Mouse (Mus musculus): Measurements from ENCODE around the gene Sarnp. TPM values are rescaled to one million over a fixed set of nuclear protein-coding genes. Genes with fewer than 3 reads are reported as not detected.

The Sarnp gene
- polyA plus RNA-seq, 1 experiment from 2014 or later: 279 TPM

DNA sequence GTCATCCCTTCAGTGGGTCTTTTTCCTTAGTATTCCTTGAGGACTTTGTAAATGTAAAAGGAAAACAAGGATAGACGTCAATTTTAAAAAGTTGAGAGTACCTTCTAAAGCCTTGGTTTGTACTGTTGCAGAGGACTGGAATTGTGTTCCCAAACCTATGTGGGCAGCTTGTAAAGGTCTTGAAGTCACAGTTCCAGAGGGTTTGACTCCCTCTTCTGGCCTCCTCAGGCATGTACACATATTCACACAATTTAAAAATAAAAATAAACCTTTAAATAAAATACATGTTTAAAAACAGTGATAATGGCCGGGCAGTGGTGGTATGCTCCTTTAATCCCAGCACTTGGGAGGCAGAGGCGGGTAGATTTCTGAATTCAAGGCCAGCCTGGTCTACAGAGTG lies 48.9 kb downstream of the Sarnp start:
- H3K36me3 ChIP-seq (ENCODE audit: control insufficient read depth, insufficient read depth, low read length): peaks cover 6% of the 10 kb centered on the region; the same call in 1 of the 2 replicates

DNA sequence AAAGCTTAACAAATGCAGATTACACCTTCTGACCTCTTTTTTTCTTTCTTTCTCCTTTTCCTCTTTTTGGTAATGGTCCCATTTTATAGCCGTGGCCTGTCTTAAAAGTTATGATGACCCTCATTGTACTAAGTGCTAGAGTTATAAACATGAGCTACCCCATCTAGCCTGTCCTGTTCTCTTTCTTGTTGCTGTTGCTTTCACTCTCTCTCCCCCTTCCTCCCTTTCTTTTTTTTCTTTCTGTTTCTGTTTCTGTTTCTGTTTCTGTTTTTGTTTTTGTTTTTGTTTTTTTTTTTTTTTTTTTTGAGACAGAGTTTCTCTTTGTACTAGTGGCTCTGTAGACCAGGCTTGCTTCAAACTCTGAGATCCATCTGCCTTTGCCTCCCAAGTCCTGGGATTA lies 49.4 kb downstream of the Sarnp start:
- Histone ChIP-seq H3K4me3 (ENCODE audit: low read depth, low read length) (no peak overlapping the region), H3K27ac (ENCODE audit: low read depth, low read length) (no peak overlapping the region), H3K9me3 (ENCODE audit: control insufficient read depth, low read length) (no peaks in the 10 kb centered on the region), H3K4me2 (no peak overlapping the region), H3K27me3 (ENCODE audit: control insufficient read depth, insufficient read depth, low read length) (no peaks in the 10 kb centered on the region), H3K4me1 (ENCODE audit: control insufficient read depth, insufficient read depth, low read length) (no peaks in the 10 kb centered on the region), H3K9ac (ENCODE audit: low read length) (no peak overlapping the region), H3K36me3 (ENCODE audit: control insufficient read depth, insufficient read depth, low read length) (peaks cover 6% of the 10 kb centered on the region; the same call in 1 of the 2 replicates)
- WGBS: 91% methylated on average over 1 of the region's 1 CpGs
- DNase-seq (ENCODE audit: low spot score, missing footprints) (no peak), ATAC-seq (ENCODE audit: low FRiP score) (no peak)

More for the DNA sequence above, 48.9 kb downstream of the Sarnp start:
- Histone ChIP-seq H3K4me3 (ENCODE audit: low read depth, low read length) (no peak overlapping the region), H3K9me3 (ENCODE audit: control insufficient read depth, low read length) (no peaks in the 10 kb centered on the region), H3K4me2 (no peak overlapping the region), H3K9ac (ENCODE audit: low read length) (no peak overlapping the region), H3K27me3 (ENCODE audit: control insufficient read depth, insufficient read depth, low read length) (no peaks in the 10 kb centered on the region), H3K27ac (ENCODE audit: low read depth, low read length) (no peak overlapping the region), H3K4me1 (ENCODE audit: control insufficient read depth, insufficient read depth, low read length) (no peaks in the 10 kb centered on the region)
- 90% methylated on average over 3 of the region's 3 CpGs for WGBS
- no peak for ATAC-seq (ENCODE audit: low FRiP score)
- DNase-seq (ENCODE audit: low spot score, missing footprints): no peak

DNA sequence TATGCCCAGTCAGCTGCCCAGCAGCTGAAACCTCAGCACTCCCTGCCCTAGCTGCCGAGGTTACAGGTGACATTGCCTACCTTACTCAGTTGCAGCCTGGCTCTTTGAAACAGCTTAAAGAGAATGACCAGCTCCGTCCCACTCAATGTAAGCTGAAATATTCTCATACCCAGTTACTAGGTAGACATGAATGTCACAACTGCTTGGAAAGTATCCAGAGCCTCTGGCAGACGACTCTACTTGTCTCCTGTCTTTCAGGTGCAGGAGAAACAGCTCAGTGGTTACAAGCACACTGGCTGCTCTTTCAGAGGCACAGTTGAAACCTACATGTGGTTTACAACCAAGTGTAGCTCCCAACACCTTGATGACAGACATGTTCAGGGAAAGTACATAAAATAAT lies 53.2 kb downstream of the Sarnp start:
- no peak overlapping the region for H3K4me3 ChIP-seq (ENCODE audit: low read depth, low read length)
- no peak for ATAC-seq (ENCODE audit: low FRiP score)
- no peak overlapping the region for H3K27ac ChIP-seq (ENCODE audit: low read depth, low read length)
- peaks cover 16% of the 10 kb centered on the region for H3K36me3 ChIP-seq (ENCODE audit: control insufficient read depth, insufficient read depth, low read length)
- 89% methylated on average over 3 of the region's 3 CpGs for WGBS
- H3K4me1 ChIP-seq (ENCODE audit: control insufficient read depth, insufficient read depth, low read length): no peaks in the 10 kb centered on the region
- H3K4me2 ChIP-seq: no peak overlapping the region
- no peaks in the 10 kb centered on the region for H3K27me3 ChIP-seq (ENCODE audit: control insufficient read depth, insufficient read depth, low read length)
- H3K9me3 ChIP-seq (ENCODE audit: control insufficient read depth, low read length): no peaks in the 10 kb centered on the region
- no peak overlapping the region for H3K9ac ChIP-seq (ENCODE audit: low read length)
- no peak for DNase-seq (ENCODE audit: low spot score, missing footprints)

DNA sequence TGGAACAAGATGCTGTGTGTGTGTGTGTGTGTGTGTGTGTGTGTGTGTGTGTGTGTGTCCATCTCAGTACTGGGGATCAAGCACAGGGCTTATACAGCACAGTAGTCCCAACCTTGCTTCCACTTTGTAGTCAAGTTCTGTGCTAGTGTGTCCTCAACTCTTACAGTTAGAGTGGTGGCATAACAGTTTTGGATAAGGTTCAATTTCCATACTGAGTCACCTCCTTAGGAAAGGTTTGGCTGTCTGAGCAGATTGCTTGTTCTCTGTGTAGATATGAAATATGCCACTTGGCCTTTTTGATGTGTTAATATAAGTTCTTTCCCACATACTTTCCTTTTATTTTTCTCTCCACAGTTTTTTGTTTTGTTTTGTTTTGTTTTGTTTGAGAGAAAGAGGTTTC lies 61.2 kb downstream of the Sarnp start:
- H3K27ac ChIP-seq (ENCODE audit: low read depth, low read length): no peak overlapping the region
- H3K9ac ChIP-seq (ENCODE audit: low read length): no peak overlapping the region
- no peak overlapping the region for H3K4me3 ChIP-seq (ENCODE audit: low read depth, low read length)
- H3K9me3 ChIP-seq (ENCODE audit: control insufficient read depth, low read length): no peaks in the 10 kb centered on the region
- ATAC-seq (ENCODE audit: low FRiP score): no peak
- no peaks in the 10 kb centered on the region for H3K4me1 ChIP-seq (ENCODE audit: control insufficient read depth, insufficient read depth, low read length)
- H3K4me2 ChIP-seq: no peak overlapping the region
- peak; percentile 78 for DNase-seq (ENCODE audit: low spot score, missing footprints)
- no peaks in the 10 kb centered on the region for H3K27me3 ChIP-seq (ENCODE audit: control insufficient read depth, insufficient read depth, low read length)
- peaks cover 4% of the 10 kb centered on the region; the same call in 1 of the 2 replicates for H3K36me3 ChIP-seq (ENCODE audit: control insufficient read depth, insufficient read depth, low read length)

GRCm38 (mm10) chr10:128878811-128879210 lies 61.7 kb downstream of the Sarnp start:
- no peak for ATAC-seq (ENCODE audit: low FRiP score)
- Histone ChIP-seq H3K4me3 (ENCODE audit: low read depth, low read length) (no peak overlapping the region), H3K9me3 (ENCODE audit: control insufficient read depth, low read length) (no peaks in the 10 kb centered on the region), H3K4me2 (no peak overlapping the region), H3K4me1 (ENCODE audit: control insufficient read depth, insufficient read depth, low read length) (no peaks in the 10 kb centered on the region), H3K27me3 (ENCODE audit: control insufficient read depth, insufficient read depth, low read length) (no peaks in the 10 kb centered on the region), H3K36me3 (ENCODE audit: control insufficient read depth, insufficient read depth, low read length) (no peaks in the 10 kb centered on the region), H3K27ac (ENCODE audit: low read depth, low read length) (no peak overlapping the region), H3K9ac (ENCODE audit: low read length) (no peak overlapping the region)
- WGBS: 87% methylated on average over 2 of the region's 2 CpGs
- no peak for DNase-seq (ENCODE audit: low spot score, missing footprints)

GRCm38 (mm10) chr10:128882067-128882466 lies 64.9 kb downstream of the Sarnp start:
- Histone ChIP-seq H3K4me1 (ENCODE audit: control insufficient read depth, insufficient read depth, low read length) (no peaks in the 10 kb centered on the region), H3K9me3 (ENCODE audit: control insufficient read depth, low read length) (no peaks in the 10 kb centered on the region), H3K4me2 (no peak overlapping the region), H3K36me3 (ENCODE audit: control insufficient read depth, insufficient read depth, low read length) (peaks cover 3% of the 10 kb centered on the region), H3K27me3 (ENCODE audit: control insufficient read depth, insufficient read depth, low read length) (no peaks in the 10 kb centered on the region), H3K27ac (ENCODE audit: low read depth, low read length) (no peak overlapping the region), H3K4me3 (ENCODE audit: low read depth, low read length) (no peak overlapping the region), H3K9ac (ENCODE audit: low read length) (no peak overlapping the region)
- WGBS: 78% methylated on average over 5 of the region's 5 CpGs
- DNase-seq (ENCODE audit: low spot score, missing footprints) (no peak), ATAC-seq (ENCODE audit: low FRiP score) (no peak)

GRCm38 (mm10) chr10:128888941-128889827 lies 72.1 kb downstream of the Sarnp start:
- DNase-seq (ENCODE audit: low spot score, missing footprints) (peak; percentile 95), ATAC-seq (ENCODE audit: low FRiP score) (peak; percentile 67)
- Histone ChIP-seq H3K4me3 (ENCODE audit: low read depth, low read length) (peak overlapping the region; percentile 77), H3K9ac (ENCODE audit: low read length) (peak overlapping the region; percentile 54), H3K36me3 (ENCODE audit: control insufficient read depth, insufficient read depth, low read length) (peaks cover 7% of the 10 kb centered on the region), H3K27me3 (ENCODE audit: control insufficient read depth, insufficient read depth, low read length) (no peaks in the 10 kb centered on the region), H3K9me3 (ENCODE audit: control insufficient read depth, low read length) (no peaks in the 10 kb centered on the region), H3K4me1 (ENCODE audit: control insufficient read depth, insufficient read depth, low read length) (peaks cover 28% of the 10 kb centered on the region), H3K4me2 (peak overlapping the region; percentile 65), H3K27ac (ENCODE audit: low read depth, low read length) (peak overlapping the region; percentile 92)
- WGBS: 0% methylated on average over 6 of the region's 7 CpGs

DNA sequence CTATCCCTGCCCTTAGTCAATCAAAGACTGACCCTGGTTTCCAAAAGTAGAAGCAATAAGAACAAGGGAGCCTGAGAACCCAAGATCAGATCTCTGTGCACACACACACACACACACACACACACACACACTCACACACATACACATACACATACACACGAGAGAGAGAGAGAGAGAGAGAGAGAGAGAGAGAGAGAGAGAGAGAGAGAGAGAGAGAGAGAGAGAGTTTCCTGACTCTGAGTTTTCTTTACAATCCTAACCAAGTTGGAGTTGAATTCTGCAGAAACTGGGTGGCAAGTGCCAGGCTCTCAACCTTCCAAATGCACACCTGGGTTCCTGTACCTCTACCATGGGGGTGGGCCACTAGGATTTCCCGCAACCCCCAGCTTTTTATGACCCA lies 72.7 kb downstream of the Sarnp start:
- Histone ChIP-seq H3K4me3 (ENCODE audit: low read depth, low read length) (peak overlapping the region; percentile 77), H3K27ac (ENCODE audit: low read depth, low read length) (peak overlapping the region; percentile 92), H3K4me2 (peak overlapping the region; percentile 65), H3K9ac (ENCODE audit: low read length) (peak overlapping the region; percentile 87), H3K27me3 (ENCODE audit: control insufficient read depth, insufficient read depth, low read length) (no peaks in the 10 kb centered on the region), H3K9me3 (ENCODE audit: control insufficient read depth, low read length) (no peaks in the 10 kb centered on the region), H3K4me1 (ENCODE audit: control insufficient read depth, insufficient read depth, low read length) (peaks cover 28% of the 10 kb centered on the region), H3K36me3 (ENCODE audit: control insufficient read depth, insufficient read depth, low read length) (peaks cover 6% of the 10 kb centered on the region)
- peak; percentile 81 for DNase-seq (ENCODE audit: low spot score, missing footprints)
- ATAC-seq (ENCODE audit: low FRiP score): no peak
- WGBS: 0% methylated on average over 2 of the region's 2 CpGs

DNA sequence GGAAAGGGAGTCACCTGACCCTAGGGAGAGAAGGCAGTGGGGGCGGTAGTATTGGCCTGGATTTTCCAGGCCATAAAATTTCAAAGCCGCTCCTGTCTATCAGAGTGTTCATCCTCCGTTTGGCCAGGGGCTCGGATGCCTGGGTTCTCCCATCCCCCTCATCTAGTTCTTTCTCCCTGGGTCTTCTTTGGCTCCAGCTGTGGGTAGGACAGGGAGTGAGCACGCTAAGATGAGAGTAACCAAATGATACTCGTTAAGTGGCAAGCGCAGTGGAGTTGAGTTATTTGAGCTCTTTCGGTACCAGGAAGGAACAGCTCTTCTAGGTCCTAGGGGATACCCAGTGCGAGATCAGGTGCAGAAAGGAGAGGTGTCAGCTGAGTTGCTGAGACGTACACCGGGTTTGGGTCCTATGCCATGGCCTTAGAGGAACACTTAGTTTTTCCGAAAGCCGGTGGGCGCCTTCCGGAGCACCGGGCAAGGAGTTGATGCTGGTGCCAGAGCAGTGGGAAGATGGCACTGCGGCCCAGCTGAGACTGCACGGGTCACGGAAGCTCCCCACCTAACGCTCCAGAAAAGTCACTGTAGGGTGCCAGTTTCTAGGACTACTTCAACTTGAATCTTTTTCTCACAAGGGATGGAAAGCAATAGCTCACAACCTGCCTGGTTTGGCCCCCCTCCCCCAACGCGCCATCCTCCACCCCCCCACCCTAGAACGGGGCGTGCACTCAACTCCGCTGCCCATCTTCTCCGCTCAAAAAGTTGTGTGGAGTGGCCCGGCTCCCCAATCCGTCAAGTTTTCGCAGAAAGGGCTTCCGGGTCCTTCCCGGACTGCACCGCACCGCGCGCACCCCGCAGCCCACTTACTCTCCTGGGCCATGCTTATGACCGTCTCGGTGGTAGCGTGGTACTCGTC lies 73.5 kb downstream of the Sarnp start:
- Histone ChIP-seq H3K36me3 (ENCODE audit: control insufficient read depth, insufficient read depth, low read length) (peaks cover 4% of the 10 kb centered on the region), H3K4me2 (peak overlapping the region; percentile 65), H3K4me1 (ENCODE audit: control insufficient read depth, insufficient read depth, low read length) (peaks cover 28% of the 10 kb centered on the region), H3K27ac (ENCODE audit: low read depth, low read length) (peak overlapping the region; percentile 92), H3K9ac (ENCODE audit: low read length) (peak overlapping the region; percentile 87), H3K9me3 (ENCODE audit: control insufficient read depth, low read length) (no peaks in the 10 kb centered on the region), H3K27me3 (ENCODE audit: control insufficient read depth, insufficient read depth, low read length) (no peaks in the 10 kb centered on the region), H3K4me3 (ENCODE audit: low read depth, low read length) (peak overlapping the region; percentile 77)
- under 1% methylated on average over 39 of the region's 40 CpGs for WGBS
- DNase-seq (ENCODE audit: low spot score, missing footprints) (peak; percentile 90), ATAC-seq (ENCODE audit: low FRiP score) (no peak)

All from midbrain, embryonic 11.5 days (tissue).